Mouse (Mus musculus): ENCODE measurements around the gene Maml3. TPM values are rescaled to one million over a fixed set of nuclear protein-coding genes. Genes with fewer than 3 reads are reported as not detected.

Maml3 gene
- polyA plus RNA-seq, 1 experiment: 2.2 TPM

DNA sequence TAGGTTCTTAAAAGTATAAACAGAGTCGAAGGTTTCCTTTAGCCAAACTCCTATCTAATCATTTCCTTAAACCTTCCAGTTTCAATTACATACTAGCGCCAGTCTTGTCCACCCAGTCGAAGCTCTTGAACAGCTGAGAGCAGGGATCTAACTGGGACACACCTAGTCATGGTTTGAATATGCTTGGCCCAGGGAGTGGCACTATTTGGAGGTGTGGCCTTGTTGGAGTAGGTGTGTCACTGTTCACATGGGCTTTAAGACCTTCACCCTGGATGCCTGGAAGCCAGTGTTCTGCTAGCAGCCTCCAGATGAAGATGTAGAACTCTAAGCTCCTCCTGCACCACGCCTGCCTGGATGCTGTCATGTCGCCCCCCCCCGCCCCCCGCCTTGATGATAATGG is 244.4 kb downstream of the Maml3 start:
- Histone ChIP-seq H3K79me2 (ENCODE audit: control insufficient read depth, insufficient read depth) (no peaks in the 10 kb centered on the region), H3K36me3 (ENCODE audit: control insufficient read depth, insufficient read depth) (no peaks in the 10 kb centered on the region), H3K4me3 (ENCODE audit: insufficient read depth, poor library complexity, severe bottlenecking) (no peak overlapping the region), H3K27me3 (ENCODE audit: control insufficient read depth, insufficient read depth, insufficient read length) (no peaks in the 10 kb centered on the region), H3ac (ENCODE audit: control insufficient read depth, insufficient read length, low read depth) (no peak overlapping the region), H3K79me3 (ENCODE audit: low read depth) (no peaks in the 10 kb centered on the region)
- TF ChIP-seq MYOG (IDR thresholded peaks at IDR 0.05; ENCODE audit: control insufficient read depth, extremely low read depth, insufficient read length) (no peak), FOSL1 (IDR thresholded peaks at IDR 0.05; ENCODE audit: insufficient read depth, low read length, poor library complexity, severe bottlenecking) (no peak), MYOD1 (IDR thresholded peaks at IDR 0.05; ENCODE audit: control insufficient read depth, insufficient read length, low read depth) (no peak), MAX (IDR thresholded peaks at IDR 0.05) (no peak), USF1 (IDR thresholded peaks at IDR 0.05; ENCODE audit: low read depth) (no peak), CEBPB (IDR thresholded peaks at IDR 0.05; ENCODE audit: low read depth) (no peak), CTCF (IDR thresholded peaks at IDR 0.05; ENCODE audit: control insufficient read depth, insufficient read depth, insufficient read length) (no peak)

DNA sequence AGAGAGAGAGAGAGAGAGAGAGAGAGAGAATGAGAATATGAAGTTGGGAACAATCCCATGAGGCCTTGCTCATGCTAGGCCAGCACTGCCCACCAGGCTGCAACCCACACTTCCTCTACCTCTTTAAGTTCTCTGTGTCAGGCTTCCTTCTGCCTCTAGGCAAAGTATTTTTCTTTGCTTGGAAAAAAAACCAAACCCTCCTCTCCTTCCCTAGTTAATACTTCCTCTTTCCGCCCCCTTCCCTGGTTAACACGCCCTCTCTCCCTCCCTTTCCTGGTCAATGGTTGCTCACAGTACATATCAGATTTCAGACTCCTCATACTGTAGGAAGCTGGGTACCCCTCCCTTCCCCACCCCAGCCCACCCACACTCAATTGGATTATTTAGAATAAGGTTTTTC is 245.7 kb downstream of the Maml3 start:
- H3K4me3 ChIP-seq (ENCODE audit: insufficient read depth, poor library complexity, severe bottlenecking): no peak overlapping the region
- H3K27me3 ChIP-seq (ENCODE audit: control insufficient read depth, insufficient read depth, insufficient read length): no peaks in the 10 kb centered on the region
- H3K79me3 ChIP-seq (ENCODE audit: low read depth): no peaks in the 10 kb centered on the region
- no peaks in the 10 kb centered on the region for H3K36me3 ChIP-seq (ENCODE audit: control insufficient read depth, insufficient read depth)
- no peaks in the 10 kb centered on the region for H3K79me2 ChIP-seq (ENCODE audit: control insufficient read depth, insufficient read depth)
- no peak for TF ChIP-seq FOSL1 (IDR thresholded peaks at IDR 0.05; ENCODE audit: insufficient read depth, low read length, poor library complexity, severe bottlenecking)
- TF ChIP-seq USF1 (IDR thresholded peaks at IDR 0.05; ENCODE audit: low read depth): no peak
- no peak for TF ChIP-seq CTCF (IDR thresholded peaks at IDR 0.05; ENCODE audit: control insufficient read depth, insufficient read depth, insufficient read length)
- no peak for TF ChIP-seq MAX (IDR thresholded peaks at IDR 0.05)
- H3ac ChIP-seq (ENCODE audit: control insufficient read depth, insufficient read length, low read depth): no peak overlapping the region

DNA sequence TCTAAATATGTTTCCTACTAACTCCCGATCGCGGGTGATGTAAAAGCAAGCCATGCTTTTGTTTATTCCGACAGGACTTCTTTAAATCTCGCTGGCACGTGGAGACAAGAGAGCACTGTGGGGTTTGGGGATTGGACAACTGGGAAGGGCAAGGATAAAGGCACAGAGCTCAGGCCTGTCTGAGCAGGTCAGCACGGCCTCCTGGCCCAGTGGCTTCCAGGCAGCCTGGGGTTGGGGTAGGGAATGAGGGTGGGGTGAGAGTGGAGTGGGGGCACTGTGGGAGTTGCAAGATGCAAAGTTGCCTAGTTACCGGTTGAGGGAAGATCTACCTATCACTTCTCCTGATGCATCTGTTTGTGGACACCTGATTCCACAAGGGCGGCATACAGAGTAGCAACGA is 250.7 kb downstream of the Maml3 start:
- no peak overlapping the region for H3K4me3 ChIP-seq (ENCODE audit: insufficient read depth, poor library complexity, severe bottlenecking)
- no peak for TF ChIP-seq MYOD1 (IDR thresholded peaks at IDR 0.05; ENCODE audit: control insufficient read depth, insufficient read length, low read depth)
- TF ChIP-seq USF1 (IDR thresholded peaks at IDR 0.05; ENCODE audit: low read depth): no peak
- TF ChIP-seq MAX (IDR thresholded peaks at IDR 0.05): no peak
- no peak for TF ChIP-seq MYOG (IDR thresholded peaks at IDR 0.05; ENCODE audit: control insufficient read depth, extremely low read depth, insufficient read length)
- no peak for TF ChIP-seq FOSL1 (IDR thresholded peaks at IDR 0.05; ENCODE audit: insufficient read depth, low read length, poor library complexity, severe bottlenecking)
- no peak for TF ChIP-seq CTCF (IDR thresholded peaks at IDR 0.05; ENCODE audit: control insufficient read depth, insufficient read depth, insufficient read length)
- no peak for TF ChIP-seq CEBPB (IDR thresholded peaks at IDR 0.05; ENCODE audit: low read depth)
- no peaks in the 10 kb centered on the region for H3K79me2 ChIP-seq (ENCODE audit: control insufficient read depth, insufficient read depth)
- H3ac ChIP-seq (ENCODE audit: control insufficient read depth, insufficient read length, low read depth): no peak overlapping the region
- H3K36me3 ChIP-seq (ENCODE audit: control insufficient read depth, insufficient read depth): no peaks in the 10 kb centered on the region
- H3K27me3 ChIP-seq (ENCODE audit: control insufficient read depth, insufficient read depth, insufficient read length): no peaks in the 10 kb centered on the region
- no peaks in the 10 kb centered on the region for H3K79me3 ChIP-seq (ENCODE audit: low read depth)

- Histone ChIP-seq H3K79me3 (ENCODE audit: low read depth) (no peaks in the 10 kb centered on the region), H3ac (ENCODE audit: control insufficient read depth, insufficient read length, low read depth) (no peak overlapping the region), H3K4me3 (ENCODE audit: insufficient read depth, poor library complexity, severe bottlenecking) (no peak overlapping the region), H3K79me2 (ENCODE audit: control insufficient read depth, insufficient read depth) (no peaks in the 10 kb centered on the region), H3K36me3 (ENCODE audit: control insufficient read depth, insufficient read depth) (no peaks in the 10 kb centered on the region), H3K27me3 (ENCODE audit: control insufficient read depth, insufficient read depth, insufficient read length) (no peaks in the 10 kb centered on the region)
- no peak for TF ChIP-seq CTCF (IDR thresholded peaks at IDR 0.05; ENCODE audit: control insufficient read depth, insufficient read depth, insufficient read length)
- no peak for TF ChIP-seq MYOG (IDR thresholded peaks at IDR 0.05; ENCODE audit: control insufficient read depth, extremely low read depth, insufficient read length)
- no peak for TF ChIP-seq CEBPB (IDR thresholded peaks at IDR 0.05; ENCODE audit: low read depth)
- no peak for TF ChIP-seq USF1 (IDR thresholded peaks at IDR 0.05; ENCODE audit: low read depth)
- no peak for TF ChIP-seq MYOD1 (IDR thresholded peaks at IDR 0.05; ENCODE audit: control insufficient read depth, insufficient read length, low read depth)
- no peak for TF ChIP-seq MAX (IDR thresholded peaks at IDR 0.05)
- no peak for TF ChIP-seq FOSL1 (IDR thresholded peaks at IDR 0.05; ENCODE audit: insufficient read depth, low read length, poor library complexity, severe bottlenecking)
These were observed 251.3 kb downstream of the Maml3 start for GRCm38 (mm10) chr3:51853610-51854009.

GRCm38 (mm10) chr3:51852692-51853091 is 252.2 kb downstream of the Maml3 start:
- no peak overlapping the region for H3K4me3 ChIP-seq (ENCODE audit: insufficient read depth, poor library complexity, severe bottlenecking)
- TF ChIP-seq FOSL1 (IDR thresholded peaks at IDR 0.05; ENCODE audit: insufficient read depth, low read length, poor library complexity, severe bottlenecking): no peak
- TF ChIP-seq MYOG (IDR thresholded peaks at IDR 0.05; ENCODE audit: control insufficient read depth, extremely low read depth, insufficient read length): no peak
- no peak for TF ChIP-seq USF1 (IDR thresholded peaks at IDR 0.05; ENCODE audit: low read depth)
- TF ChIP-seq MYOD1 (IDR thresholded peaks at IDR 0.05; ENCODE audit: control insufficient read depth, insufficient read length, low read depth): no peak
- TF ChIP-seq MAX (IDR thresholded peaks at IDR 0.05): no peak
- TF ChIP-seq CTCF (IDR thresholded peaks at IDR 0.05; ENCODE audit: control insufficient read depth, insufficient read depth, insufficient read length): no peak
- TF ChIP-seq CEBPB (IDR thresholded peaks at IDR 0.05; ENCODE audit: low read depth): no peak

DNA sequence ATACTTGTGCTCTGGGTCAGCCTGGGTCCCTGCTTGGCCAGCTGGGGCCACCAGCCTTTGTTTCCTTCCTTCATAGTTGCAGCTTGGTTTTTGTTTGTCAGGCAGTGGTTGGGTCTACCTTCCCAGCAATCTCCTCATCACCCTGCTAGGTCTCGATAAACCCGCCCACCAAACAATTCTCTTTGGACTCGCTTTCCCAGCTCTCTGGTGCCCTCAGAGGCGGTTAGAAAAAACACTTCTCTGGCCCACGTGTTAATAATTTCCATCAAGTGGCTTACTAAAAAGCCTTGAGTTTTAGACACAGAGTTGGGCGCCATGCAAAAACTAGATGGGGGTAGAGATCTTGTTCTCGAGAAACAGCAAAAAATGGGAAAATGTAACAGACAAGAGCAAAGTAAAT is 253.3 kb downstream of the Maml3 start:
- Histone ChIP-seq H3K79me2 (ENCODE audit: control insufficient read depth, insufficient read depth) (no peaks in the 10 kb centered on the region), H3K4me3 (ENCODE audit: insufficient read depth, poor library complexity, severe bottlenecking) (no peak overlapping the region), H3K27me3 (ENCODE audit: control insufficient read depth, insufficient read depth, insufficient read length) (no peaks in the 10 kb centered on the region), H3ac (ENCODE audit: control insufficient read depth, insufficient read length, low read depth) (no peak overlapping the region), H3K79me3 (ENCODE audit: low read depth) (no peaks in the 10 kb centered on the region), H3K36me3 (ENCODE audit: control insufficient read depth, insufficient read depth) (no peaks in the 10 kb centered on the region)
- TF ChIP-seq CTCF (IDR thresholded peaks at IDR 0.05; ENCODE audit: control insufficient read depth, insufficient read depth, insufficient read length) (no peak), MYOD1 (IDR thresholded peaks at IDR 0.05; ENCODE audit: control insufficient read depth, insufficient read length, low read depth) (no peak), USF1 (IDR thresholded peaks at IDR 0.05; ENCODE audit: low read depth) (no peak), MAX (IDR thresholded peaks at IDR 0.05) (no peak), FOSL1 (IDR thresholded peaks at IDR 0.05; ENCODE audit: insufficient read depth, low read length, poor library complexity, severe bottlenecking) (no peak), CEBPB (IDR thresholded peaks at IDR 0.05; ENCODE audit: low read depth) (no peak), MYOG (IDR thresholded peaks at IDR 0.05; ENCODE audit: control insufficient read depth, extremely low read depth, insufficient read length) (no peak)

More at GRCm38 (mm10) chr3:51852692-51853091, 252.2 kb downstream of the Maml3 start:
- Histone ChIP-seq H3K36me3 (ENCODE audit: control insufficient read depth, insufficient read depth) (no peaks in the 10 kb centered on the region), H3K79me3 (ENCODE audit: low read depth) (no peaks in the 10 kb centered on the region), H3ac (ENCODE audit: control insufficient read depth, insufficient read length, low read depth) (no peak overlapping the region), H3K27me3 (ENCODE audit: control insufficient read depth, insufficient read depth, insufficient read length) (no peaks in the 10 kb centered on the region), H3K79me2 (ENCODE audit: control insufficient read depth, insufficient read depth) (no peaks in the 10 kb centered on the region)

Measured in C2C12 (cell line).